Mouse (Mus musculus): ENCODE results near the gene Vamp2.

Gene Vamp2

GRCm38 (mm10) chr11:69135361-69135760 lies 47.1 kb downstream of the Vamp2 start:
- DNase-seq: no peak

Measured in lung, postnatal 14 days (tissue).